Mouse (Mus musculus): ENCODE measurements at regions not wholly inside any gene's neighbourhood (a gene's known extent, or its start where the extent isn't known, plus 50 kb on each side); places are given as distances from the start of the nearest gene placed in this dataset.

DNA sequence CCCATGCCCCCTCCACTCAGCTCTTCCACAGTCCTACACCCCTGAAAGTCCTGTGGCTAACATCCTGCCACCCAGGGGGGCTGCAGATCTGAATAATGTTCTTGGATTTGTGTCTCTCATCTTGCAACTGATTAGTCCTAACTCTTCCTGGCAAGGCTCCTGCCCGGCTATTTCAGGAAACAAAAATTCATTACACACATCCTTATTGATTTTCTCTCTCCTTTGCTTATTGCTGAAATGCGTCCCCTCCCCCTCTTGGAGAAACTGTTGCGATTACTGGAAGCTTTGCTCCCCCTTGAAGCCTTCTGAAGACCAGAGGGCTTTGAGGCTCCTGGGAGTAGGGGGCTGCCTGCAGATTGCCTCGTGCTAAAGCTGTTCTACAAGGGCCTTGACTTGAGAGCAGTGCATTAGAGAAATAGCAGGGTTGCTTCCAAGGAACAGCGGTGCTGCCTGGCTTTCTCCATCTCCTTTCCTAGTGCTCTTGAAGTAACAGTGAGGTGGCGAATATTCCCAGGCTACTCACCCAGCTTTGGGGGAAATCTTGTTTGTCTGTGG, 209.8 kb upstream of the Peli2 start:
- WGBS: 50% methylated on average over 6 of the region's 6 CpGs
- no peak for DNase-seq (ENCODE audit: low spot score)
- Histone ChIP-seq H3K9me3 (no peaks in the 10 kb centered on the region; the same call in 1 of the 2 replicates), H3K4me3 (no peak overlapping the region), H3K27ac (peak overlapping the region; percentile 76), H3K4me1 (replicated peaks) (peaks cover 38% of the 10 kb centered on the region), H3K36me3 (no peaks in the 10 kb centered on the region), H3K27me3 (ENCODE audit: insufficient read depth, poor library complexity, severe bottlenecking) (no peaks in the 10 kb centered on the region)

DNA sequence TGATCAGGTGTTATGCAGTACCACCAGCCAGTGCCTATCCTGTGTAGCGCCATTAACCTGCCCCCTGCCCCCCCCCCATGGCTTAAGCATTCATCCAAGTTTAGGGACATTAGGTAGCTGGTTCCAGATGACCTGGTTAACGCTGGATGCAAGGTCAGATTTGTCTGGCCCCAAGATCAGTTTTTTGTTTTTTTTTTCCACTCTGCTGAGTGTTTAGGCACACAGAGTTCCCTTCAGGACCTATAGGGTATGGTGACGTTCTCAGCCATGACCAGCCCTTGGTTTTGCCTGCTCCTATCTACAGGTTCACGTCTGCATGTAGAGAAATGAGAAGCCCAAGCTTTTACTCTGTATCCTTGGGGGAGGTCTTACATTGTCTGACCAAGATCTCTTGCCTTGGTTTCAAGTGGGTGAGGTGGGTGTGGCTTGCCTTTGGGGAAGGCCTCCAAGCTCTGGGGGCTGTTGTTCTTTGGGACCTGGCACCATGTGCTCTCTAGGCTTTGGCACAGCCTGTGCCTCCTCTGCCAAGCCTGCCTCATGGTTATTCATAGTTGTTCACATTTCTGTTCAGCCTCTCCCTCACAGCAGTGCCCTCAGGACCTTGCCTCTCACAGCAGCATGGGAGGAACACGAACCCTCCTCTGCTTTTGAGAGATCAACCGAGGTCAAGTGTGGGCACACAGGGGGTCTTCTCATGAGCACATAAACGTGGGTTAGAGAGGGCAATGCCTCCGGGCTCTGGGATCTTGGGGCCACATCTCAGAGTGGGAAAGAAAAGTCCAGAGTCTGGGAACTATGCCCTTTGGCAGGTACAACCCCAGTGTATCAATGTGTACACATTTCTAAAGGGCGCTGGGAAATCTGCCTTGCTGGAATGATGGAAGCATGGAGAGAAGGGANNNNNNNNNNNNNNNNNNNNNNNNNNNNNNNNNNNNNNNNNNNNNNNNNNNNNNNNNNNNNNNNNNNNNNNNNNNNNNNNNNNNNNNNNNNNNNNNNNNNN, 208.8 kb upstream of the Peli2 start:
- Histone ChIP-seq H3K36me3 (no peaks in the 10 kb centered on the region), H3K27ac (peak overlapping the region; percentile 76; the same call in 1 of the 2 replicates), H3K4me3 (no peak overlapping the region), H3K27me3 (ENCODE audit: insufficient read depth, poor library complexity, severe bottlenecking) (no peaks in the 10 kb centered on the region), H3K9me3 (no peaks in the 10 kb centered on the region; the same call in 1 of the 2 replicates), H3K4me1 (replicated peaks) (peaks cover 38% of the 10 kb centered on the region)
- no peak for DNase-seq (ENCODE audit: low spot score)
- WGBS: 64% methylated on average over 9 of the region's 9 CpGs

DNA sequence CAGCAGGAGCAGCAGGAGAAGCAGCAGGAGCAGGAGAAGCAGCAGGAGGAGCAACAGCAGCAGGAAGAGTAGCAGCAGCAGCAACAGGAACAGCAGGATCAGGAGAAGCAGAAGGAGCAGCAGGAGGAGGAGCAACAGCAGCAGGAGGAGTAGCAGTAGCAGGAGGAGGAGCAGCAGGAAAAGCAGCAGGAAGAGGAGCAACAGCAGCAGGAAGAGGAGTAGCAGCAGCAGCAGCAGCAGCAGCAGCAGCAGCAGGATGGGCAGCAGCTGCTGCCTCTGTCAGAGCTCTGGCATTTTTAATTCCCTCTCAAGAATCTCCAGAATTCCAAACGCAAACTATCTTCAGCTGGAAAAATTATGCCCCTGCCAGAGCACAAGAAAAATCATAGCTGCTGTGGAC, 205.0 kb upstream of the Peli2 start:
- no peaks in the 10 kb centered on the region for H3K27me3 ChIP-seq (ENCODE audit: insufficient read depth, poor library complexity, severe bottlenecking)
- H3K36me3 ChIP-seq: no peaks in the 10 kb centered on the region
- no peaks in the 10 kb centered on the region; the same call in 1 of the 2 replicates for H3K9me3 ChIP-seq
- DNase-seq (ENCODE audit: low spot score): no peak
- H3K4me3 ChIP-seq: no peak overlapping the region
- H3K4me1 ChIP-seq (replicated peaks): peaks cover 22% of the 10 kb centered on the region
- 84% methylated on average over 1 of the region's 1 CpGs for WGBS
- 0 out of 2 replicates have a peak overlapping the region, but pooled peaks have one; percentile 40 for H3K27ac ChIP-seq

DNA sequence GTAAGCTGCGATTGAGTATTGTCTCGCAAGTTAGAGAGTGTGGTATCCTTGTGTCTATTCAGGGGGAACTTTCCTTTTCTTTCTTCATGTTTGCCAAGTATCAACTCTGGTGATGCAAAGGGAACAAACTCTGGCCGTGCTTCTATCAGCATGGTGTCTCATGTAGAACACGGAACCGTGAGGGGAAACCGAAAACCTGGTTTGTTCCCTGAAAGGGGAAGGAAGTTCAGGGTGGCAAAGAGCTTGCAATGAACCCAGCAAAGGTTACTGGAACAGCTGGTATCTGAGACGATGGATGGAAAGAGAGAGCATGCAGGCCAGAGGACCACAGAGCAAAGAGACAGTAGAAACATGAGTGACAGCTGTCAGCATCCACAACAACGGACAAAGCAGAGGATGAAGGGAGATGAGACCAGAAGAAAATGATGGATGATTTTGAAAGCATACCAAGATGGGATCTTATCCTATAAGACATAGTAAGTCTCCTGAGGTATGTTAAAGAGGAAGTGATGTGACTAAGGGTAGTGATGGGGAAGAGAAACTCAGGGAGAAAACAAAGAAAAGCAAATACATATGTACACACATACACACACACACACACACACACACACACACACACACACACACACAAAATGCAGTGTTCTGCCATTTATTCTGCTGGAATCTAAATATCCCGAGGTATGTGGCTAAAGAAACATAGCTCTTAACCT, 199.8 kb upstream of the Peli2 start:
- 0 out of 2 replicates have a peak, but pooled peaks cover 3% of the 10 kb centered on the region for H3K9me3 ChIP-seq
- DNase-seq (ENCODE audit: low spot score): no peak
- H3K27ac ChIP-seq: no peak overlapping the region
- H3K4me1 ChIP-seq (replicated peaks): peaks cover 6% of the 10 kb centered on the region; the same call in 1 of the 2 replicates
- no peak overlapping the region for H3K4me3 ChIP-seq
- no peaks in the 10 kb centered on the region for H3K27me3 ChIP-seq (ENCODE audit: insufficient read depth, poor library complexity, severe bottlenecking)
- WGBS: 92% methylated on average over 9 of the region's 9 CpGs
- no peaks in the 10 kb centered on the region for H3K36me3 ChIP-seq

DNA sequence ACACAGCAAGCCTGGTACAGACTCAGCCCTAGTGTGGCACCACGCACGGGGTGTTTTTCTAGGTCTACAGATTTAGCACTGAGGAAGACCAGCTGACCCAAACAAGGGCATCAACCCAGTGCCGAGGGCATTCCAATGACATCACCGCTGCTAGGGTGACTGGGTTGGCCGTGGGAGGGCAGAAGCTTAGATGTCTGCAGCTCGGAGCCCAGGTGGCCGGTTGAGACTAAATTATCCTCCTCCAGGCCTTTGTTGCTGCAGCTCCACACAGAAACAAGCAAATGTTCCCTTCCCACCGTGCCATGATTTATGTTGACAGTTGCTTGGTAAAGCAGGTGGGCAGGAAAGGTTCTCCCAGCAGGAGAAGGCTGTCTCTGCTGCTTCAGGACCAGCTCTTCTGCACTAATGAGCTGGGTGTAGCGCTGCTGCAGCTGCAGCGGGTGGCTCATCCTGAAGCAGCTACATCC, 198.8 kb upstream of the Peli2 start:
- Histone ChIP-seq H3K36me3 (no peaks in the 10 kb centered on the region), H3K4me1 (replicated peaks) (peaks cover 6% of the 10 kb centered on the region; the same call in 1 of the 2 replicates), H3K27me3 (ENCODE audit: insufficient read depth, poor library complexity, severe bottlenecking) (no peaks in the 10 kb centered on the region), H3K9me3 (0 out of 2 replicates have a peak, but pooled peaks cover 3% of the 10 kb centered on the region), H3K4me3 (no peak overlapping the region), H3K27ac (peak overlapping the region; percentile 56; the same call in 1 of the 2 replicates)
- no peak for DNase-seq (ENCODE audit: low spot score)
- 67% methylated on average over 10 of the region's 10 CpGs for WGBS

DNA sequence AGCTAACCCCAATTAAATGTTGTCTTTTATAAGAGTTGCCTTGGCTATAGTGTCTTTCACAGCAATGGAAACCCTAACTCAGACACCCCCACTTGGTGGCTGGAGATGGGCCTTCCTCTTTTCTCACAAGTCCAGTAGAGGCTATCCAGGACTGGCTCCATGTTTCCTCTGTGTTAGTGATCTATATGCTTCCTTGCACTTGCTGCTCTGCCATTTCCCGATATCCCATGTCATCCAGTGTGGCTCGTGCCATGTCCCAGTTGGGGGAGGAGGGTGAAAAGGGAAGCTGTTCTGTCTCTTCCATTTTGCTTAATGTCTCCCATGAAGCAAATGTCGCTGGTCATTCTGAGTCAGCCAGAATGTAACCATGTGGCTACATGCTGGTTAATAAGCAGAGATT, 194.2 kb upstream of the Peli2 start:
- Histone ChIP-seq H3K4me1 (replicated peaks) (peaks cover 15% of the 10 kb centered on the region), H3K27me3 (ENCODE audit: insufficient read depth, poor library complexity, severe bottlenecking) (no peaks in the 10 kb centered on the region), H3K4me3 (no peak overlapping the region), H3K36me3 (no peaks in the 10 kb centered on the region), H3K27ac (no peak overlapping the region), H3K9me3 (0 out of 2 replicates have a peak, but pooled peaks cover 3% of the 10 kb centered on the region)
- no peak for DNase-seq (ENCODE audit: low spot score)
- 95% methylated on average over 3 of the region's 3 CpGs for WGBS

DNA sequence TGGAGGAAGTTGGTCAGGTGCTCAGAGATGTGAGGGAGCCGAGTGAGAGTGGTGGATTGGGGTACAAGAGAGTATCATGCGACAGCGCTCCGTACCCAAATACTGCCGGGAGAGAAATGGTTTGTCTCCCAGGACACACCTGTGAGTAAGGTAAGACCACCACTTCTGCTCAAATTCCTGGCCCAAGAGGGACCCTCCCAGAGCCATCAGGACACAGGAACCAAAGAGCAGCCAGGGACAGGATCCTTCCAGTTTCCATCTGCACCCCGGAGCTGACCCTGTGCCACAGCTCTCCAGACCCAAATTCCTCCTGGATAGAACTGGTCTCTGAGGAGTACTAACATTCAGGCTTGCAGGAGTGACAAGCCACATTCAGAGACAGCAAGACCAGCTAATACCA, 185.2 kb upstream of the Peli2 start:
- 93% methylated on average over 6 of the region's 6 CpGs for WGBS
- no peaks in the 10 kb centered on the region for H3K9me3 ChIP-seq
- H3K4me1 ChIP-seq (replicated peaks): peaks cover 11% of the 10 kb centered on the region
- H3K27me3 ChIP-seq (ENCODE audit: insufficient read depth, poor library complexity, severe bottlenecking): no peaks in the 10 kb centered on the region
- no peak for DNase-seq (ENCODE audit: low spot score)
- H3K36me3 ChIP-seq: no peaks in the 10 kb centered on the region
- H3K27ac ChIP-seq: no peak overlapping the region
- no peak overlapping the region for H3K4me3 ChIP-seq

DNA sequence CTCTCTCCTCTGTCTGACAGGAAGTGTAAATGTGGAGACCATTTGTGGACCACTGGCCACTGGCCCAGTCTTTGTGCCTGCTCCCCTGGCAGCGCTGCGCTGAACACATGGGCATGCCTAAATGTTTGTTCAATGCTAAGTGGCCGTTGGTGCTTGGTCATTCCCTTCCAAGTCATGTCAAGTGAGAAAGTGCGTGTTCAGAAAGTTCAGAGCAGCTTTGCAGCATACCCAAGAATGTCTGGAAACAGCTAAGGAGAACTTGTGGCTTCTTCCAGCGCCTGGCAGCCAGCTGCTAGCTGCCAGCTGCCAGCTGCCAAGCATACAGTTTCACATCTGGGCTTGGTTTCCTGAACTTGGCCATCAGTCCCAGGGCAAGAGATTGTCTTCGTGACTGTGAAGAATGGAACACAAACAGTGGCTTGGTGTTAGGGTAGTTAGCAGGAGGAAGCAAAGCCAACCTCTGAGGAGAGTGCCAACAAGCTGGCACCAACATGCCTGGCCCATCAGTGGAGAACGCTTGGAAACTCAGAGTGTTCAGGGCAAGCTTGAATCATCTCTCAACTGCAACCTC, 183.5 kb upstream of the Peli2 start:
- Histone ChIP-seq H3K4me1 (replicated peaks) (peaks cover 11% of the 10 kb centered on the region), H3K4me3 (no peak overlapping the region), H3K9me3 (no peaks in the 10 kb centered on the region), H3K36me3 (no peaks in the 10 kb centered on the region), H3K27me3 (ENCODE audit: insufficient read depth, poor library complexity, severe bottlenecking) (no peaks in the 10 kb centered on the region), H3K27ac (no peak overlapping the region)
- WGBS: 87% methylated on average over 7 of the region's 7 CpGs
- DNase-seq (ENCODE audit: low spot score): no peak

DNA sequence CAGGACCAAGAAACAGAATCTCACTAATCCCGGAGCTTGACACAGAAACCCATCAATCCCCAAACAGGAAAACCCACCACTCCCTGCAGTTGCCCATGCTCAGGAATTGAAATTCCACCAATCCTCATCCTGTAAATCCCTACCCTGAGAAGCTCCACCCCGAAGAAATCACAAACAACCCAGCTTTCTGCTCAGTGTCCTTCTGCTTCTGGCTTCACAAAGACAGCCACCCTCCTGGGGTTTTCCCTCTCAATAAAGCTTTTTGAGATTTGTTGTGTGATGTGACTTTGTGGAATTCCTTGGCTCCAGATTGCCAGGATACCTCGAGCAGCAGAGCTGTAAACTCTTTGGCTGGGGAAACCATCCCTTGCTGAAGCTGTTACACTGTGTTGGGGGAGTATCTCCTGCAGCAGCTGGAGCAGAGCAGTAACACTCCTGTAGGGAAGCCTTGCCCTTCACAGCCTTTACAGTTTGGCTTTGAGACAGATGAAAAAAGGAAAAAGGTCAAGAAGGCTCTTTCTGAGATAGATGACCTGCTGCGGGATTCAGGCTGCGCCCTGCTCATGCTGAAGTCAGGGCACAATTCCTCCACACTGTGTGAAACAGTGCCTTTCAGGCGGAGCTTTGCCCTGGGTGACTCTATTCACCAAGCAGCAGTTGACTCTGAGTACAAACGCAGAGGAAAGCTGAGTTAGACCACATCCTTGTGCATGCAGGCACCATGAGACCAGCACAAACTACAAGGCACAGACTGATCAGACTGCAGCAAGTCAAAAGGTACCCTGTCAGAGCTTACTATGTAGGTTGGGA, 180.6 kb upstream of the Peli2 start:
- Histone ChIP-seq H3K27me3 (ENCODE audit: insufficient read depth, poor library complexity, severe bottlenecking) (no peaks in the 10 kb centered on the region), H3K9me3 (no peaks in the 10 kb centered on the region), H3K4me1 (replicated peaks) (peaks cover 11% of the 10 kb centered on the region), H3K27ac (peak overlapping the region; percentile 50; the same call in 1 of the 2 replicates), H3K36me3 (no peaks in the 10 kb centered on the region), H3K4me3 (no peak overlapping the region)
- WGBS: 43% methylated on average over 7 of the region's 7 CpGs
- no peak for DNase-seq (ENCODE audit: low spot score)

DNA sequence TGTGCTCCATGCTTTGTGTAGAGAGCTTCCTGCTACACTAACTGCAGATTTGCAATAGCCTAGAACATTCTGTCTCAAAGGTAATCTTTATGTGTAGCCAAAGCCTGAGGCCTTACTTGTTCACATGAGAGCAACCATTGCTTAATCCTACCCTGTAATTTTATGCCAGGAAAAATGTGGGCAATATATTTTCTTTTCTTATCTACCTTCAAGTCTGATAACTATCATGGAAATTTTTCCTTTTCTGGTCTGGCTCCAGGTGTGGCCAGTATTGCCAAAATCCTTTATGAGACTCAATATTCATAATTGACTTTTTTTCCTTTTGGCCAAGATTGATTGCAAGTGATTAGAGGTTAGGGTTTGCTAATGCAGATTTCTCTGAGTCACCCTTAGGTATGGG, 178.0 kb upstream of the Peli2 start:
- Histone ChIP-seq H3K4me3 (no peak overlapping the region), H3K36me3 (no peaks in the 10 kb centered on the region), H3K27ac (no peak overlapping the region), H3K27me3 (ENCODE audit: insufficient read depth, poor library complexity, severe bottlenecking) (no peaks in the 10 kb centered on the region), H3K9me3 (no peaks in the 10 kb centered on the region), H3K4me1 (replicated peaks) (peaks cover 11% of the 10 kb centered on the region)
- DNase-seq (ENCODE audit: low spot score): no peak

DNA sequence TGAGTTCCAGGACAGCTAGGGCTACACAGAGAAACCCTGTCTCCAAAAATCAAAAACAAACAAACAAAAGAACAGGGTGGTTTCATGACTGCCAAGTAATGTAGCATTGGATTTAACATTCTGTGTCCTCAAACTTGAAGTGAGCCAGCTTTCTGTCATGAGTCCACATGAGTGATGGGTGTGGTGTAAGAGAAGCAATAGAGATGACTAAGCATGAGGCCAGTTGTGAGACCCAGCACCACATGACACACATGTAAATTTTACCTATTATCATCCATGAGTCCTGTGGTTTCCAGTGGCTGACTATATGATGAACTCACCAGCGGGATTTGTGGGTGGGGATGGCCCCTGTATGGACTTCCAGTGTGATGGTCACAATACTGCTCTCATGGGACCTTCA, 176.0 kb upstream of the Peli2 start:
- no peak overlapping the region for H3K27ac ChIP-seq
- DNase-seq (ENCODE audit: low spot score): no peak
- H3K9me3 ChIP-seq: no peaks in the 10 kb centered on the region
- H3K4me3 ChIP-seq: no peak overlapping the region
- 92% methylated on average over 1 of the region's 1 CpGs for WGBS
- H3K27me3 ChIP-seq (ENCODE audit: insufficient read depth, poor library complexity, severe bottlenecking): no peaks in the 10 kb centered on the region
- H3K4me1 ChIP-seq (replicated peaks): peaks cover 8% of the 10 kb centered on the region
- no peaks in the 10 kb centered on the region for H3K36me3 ChIP-seq

DNA sequence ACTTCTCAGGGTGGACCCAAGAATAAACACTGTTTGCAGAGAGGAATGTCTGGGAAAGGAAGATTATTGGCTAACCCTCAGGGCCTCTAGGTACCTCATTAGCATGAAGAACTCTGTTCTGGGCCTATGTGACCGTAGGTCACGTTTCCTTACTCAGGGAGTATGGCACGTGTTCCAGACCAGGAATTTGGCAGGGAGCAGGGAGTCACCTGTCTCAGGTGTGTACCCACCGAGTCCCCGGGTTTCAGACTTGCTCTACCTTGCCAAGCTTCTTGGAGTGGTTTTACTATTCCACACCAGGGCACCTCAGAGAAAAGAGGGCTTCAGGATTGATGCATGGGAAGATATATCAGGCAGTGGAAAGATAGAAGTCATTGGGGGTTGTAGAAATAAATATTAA, 169.6 kb upstream of the Peli2 start:
- no peaks in the 10 kb centered on the region for H3K36me3 ChIP-seq
- no peak for DNase-seq (ENCODE audit: low spot score)
- H3K27ac ChIP-seq: no peak overlapping the region
- H3K9me3 ChIP-seq: no peaks in the 10 kb centered on the region
- 91% methylated on average over 5 of the region's 5 CpGs for WGBS
- no peak overlapping the region for H3K4me3 ChIP-seq
- no peaks in the 10 kb centered on the region for H3K27me3 ChIP-seq (ENCODE audit: insufficient read depth, poor library complexity, severe bottlenecking)
- H3K4me1 ChIP-seq (replicated peaks): no peaks in the 10 kb centered on the region

Measured in hindbrain, embryonic 10.5 days (tissue).